Mouse (Mus musculus) spleen, postnatal 4 days (tissue): Measurements from ENCODE around the gene Xpnpep2.

Experiments
- DNase-seq, 2 experiments: peaks; one replicate each; pipeline ENCODE4 v3.0.0; 2022; ENCODE audit warnings: low spot score in 2 of 2

Xpnpep2 gene

GRCm38 (mm10) chrX:48108394-48109315, at the start of gene Xpnpep2:
Gene Xpnpep2 (plus strand): TSS chrX:48108725.
- no peak for DNase-seq

DNA sequence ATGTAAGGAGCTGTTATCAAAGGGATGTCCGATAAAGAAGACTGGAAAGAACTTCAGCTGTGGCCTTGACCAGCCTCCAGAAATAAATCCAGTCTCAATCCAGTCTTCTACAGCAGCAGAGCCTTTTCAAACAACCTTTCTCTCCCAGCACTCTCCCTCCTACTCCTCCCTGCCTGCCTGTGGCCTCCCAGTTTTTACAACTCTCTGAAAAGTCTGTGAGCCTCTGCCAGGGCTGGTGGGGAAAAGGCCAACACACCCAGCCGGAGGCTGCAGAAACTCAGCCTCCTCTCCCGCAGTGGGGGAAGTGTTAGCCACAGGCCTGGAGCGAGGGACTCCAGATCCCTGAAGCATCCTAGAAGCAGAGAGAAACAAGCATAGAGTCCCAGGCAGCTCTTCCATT, 46.0 kb upstream of the Xpnpep2 start:
- DNase-seq: no peak

- DNase-seq: no peak
Observed at GRCm38 (mm10) chrX:48064166-48064853, 44.2 kb upstream of the Xpnpep2 start.

DNA sequence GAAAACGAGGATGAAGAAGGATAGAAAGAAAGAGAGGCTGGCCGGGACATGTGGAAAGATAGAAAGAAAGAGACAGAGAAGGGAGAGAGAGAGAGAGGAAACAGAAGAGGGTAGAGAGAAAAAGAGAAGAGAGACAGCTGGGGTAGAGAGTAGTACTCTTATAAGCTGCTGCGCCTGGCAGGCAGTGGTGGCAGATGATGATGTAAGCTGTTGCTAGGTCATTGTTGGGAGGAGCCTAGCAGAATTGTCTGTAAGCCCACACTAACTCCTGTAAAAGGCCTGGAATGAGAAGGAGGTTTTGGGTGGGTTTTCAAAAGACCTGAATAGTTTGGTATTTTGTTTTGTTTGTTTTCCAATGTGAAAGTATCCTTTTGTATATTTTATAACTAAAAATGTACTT, 41.6 kb upstream of the Xpnpep2 start:
- DNase-seq: no peak

DNA sequence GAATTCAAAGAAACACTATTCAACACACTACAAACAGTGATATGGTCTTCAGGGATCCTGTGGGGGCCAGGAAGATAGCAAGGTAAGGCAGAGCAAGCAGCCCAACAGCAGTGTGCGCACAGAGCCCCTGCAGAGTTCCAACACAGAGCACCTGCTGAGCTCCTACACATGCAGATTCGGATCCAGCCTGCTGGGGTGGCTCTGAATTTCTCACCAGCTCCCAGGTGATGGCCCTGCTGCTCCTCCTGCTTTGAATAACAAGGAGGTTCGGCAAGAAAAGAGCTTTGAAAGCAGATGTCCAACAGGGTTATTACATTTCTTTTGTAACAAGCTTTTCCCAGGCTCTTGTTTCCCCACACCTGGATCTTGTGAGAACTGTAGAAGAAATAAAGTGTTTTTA, 36.6 kb upstream of the Xpnpep2 start:
- DNase-seq: no peak

DNA sequence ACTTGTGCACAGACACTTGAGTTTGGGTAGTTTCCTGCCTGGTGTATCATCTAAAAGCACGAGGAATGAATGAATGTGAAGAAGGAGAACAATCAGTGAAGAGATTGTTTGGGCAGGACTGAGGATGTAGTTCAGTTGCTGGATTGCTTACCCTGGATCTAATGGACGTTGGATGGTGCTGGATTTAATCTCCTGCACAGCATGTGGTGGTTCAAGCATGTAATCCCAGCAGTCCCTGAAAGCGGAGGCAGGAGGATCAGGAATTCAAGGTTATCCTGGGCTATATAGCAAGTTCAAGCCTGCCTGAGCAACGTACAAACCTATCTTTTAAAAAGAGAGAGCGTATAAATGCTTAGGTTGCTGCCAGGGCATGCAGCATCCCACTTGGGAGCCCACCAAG, 36.1 kb upstream of the Xpnpep2 start:
- no peak for DNase-seq

DNA sequence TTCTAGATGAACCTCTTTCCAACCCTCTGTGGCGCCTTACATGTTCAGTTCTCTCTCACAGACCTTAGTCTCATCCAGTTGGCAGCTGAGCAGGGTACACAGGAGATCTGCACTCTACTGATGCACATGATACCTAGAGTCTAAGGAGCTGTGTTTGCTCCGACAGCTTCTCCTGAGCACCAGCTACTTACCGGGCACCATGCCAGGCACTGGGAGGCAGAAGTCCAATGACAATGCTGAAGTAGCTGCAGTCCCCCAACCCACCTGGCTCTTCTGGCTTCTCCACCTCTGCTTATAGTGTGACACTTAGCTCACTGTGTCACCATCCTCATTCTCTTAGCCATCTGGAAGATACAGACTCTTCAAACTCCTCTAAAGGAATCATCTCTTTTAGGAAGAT, 33.8 kb upstream of the Xpnpep2 start:
- DNase-seq: no peak

DNA sequence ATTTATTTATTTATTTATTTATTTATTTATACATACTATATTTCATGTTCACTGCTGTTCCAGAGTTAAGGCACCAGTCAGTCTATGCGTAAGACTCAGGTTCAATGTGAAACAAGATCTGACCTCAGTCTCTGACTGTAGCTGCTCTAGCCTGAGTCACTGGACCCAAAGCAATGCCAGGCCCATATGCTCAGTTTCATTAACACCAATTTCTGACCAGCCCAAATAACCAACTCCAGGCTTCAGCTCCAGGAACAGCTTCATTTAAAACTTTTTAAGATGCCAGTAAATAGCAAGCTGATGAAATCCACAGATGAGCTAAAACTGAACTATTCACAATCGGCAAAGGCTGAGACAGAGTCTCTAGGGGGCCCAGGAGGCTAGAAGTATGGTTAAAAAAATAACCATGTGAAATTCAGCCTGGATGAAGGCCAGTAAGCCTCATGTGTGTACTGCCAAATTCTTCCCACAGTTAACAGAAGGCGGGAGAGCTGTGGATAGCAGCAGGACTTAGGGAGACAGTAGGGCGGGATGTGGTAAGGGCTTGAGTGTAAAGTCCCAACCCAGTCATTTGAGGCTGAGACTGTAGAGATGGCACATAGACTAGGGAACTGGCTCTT, 31.6 kb upstream of the Xpnpep2 start:
- no peak for DNase-seq

DNA sequence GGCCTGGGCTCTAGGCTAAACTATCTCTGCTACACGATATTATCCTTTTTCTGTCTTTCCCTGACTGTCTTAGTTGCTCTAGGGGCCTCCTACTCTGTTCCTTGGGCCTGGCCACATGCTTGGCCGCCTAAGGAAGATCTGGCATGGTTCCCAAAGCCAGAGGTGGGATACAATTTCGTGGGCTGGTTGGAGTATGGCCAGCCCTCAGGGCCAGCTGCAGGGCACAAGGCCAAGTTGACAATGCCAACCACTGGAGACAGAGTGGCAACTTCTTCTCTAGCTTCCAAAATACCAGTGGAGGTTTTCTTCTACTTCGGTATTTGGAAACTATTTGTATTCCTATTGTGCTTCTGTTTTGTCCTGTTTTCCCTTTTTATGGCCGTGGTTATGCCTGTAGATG, 26.2 kb upstream of the Xpnpep2 start:
- DNase-seq: no peak

- DNase-seq: no peak
Observed at GRCm38 (mm10) chrX:48092129-48092528, 16.4 kb upstream of the Xpnpep2 start.

GRCm38 (mm10) chrX:48093555-48093954, 15.0 kb upstream of the Xpnpep2 start:
- no peak for DNase-seq

GRCm38 (mm10) chrX:48094658-48095057, 13.9 kb upstream of the Xpnpep2 start:
- peak; percentile 51 to 76 for DNase-seq

DNA sequence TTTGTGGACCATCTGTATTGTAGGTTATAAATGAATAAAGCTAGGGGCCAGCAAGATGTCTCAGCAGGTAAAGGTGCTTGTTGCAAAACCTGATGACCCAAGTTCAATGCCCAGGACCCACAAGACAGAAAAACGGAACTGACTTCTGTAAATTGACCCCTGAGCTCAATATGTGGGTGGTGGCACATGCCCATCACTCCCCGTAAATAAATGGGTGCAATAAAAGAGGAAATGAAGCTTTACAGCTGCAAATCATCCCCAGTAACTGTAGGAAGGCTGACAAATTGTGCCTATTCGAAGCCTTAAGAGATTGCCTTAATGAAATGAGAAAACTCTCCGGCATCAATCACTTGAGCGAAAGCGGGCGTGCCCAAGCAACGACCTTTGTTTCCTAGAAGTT, 11.9 kb upstream of the Xpnpep2 start:
- no peak for DNase-seq

DNA sequence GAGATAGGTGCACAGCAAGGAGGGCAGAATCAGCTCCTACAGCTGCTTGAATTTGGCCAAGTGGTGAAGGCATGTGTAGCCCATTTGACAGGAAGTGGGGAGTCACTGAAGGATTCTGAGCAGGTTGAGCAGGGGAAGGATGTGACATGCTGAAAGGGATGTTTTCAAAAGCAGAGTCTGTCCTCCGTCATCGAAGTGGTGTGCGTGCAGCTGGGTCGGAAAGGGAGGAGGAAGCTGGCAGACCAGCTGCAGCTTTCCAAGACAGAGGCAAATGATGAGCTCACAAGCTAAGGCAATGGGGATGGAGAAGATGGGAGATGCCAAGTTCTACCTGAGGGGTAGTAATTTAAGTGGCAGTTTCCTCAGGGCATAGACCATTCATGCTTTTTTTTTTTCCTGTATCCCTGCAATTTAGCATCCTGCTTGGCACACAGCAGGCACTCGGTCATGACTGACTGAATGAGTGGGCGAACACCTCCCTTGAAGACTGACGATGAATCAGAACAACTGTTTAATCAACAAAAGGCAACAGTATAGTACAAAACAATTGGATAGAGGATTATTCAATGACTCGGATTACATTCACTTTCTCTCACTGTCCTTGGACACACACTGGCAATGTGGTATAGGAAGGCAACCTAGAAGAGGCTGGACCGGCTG, 9.9 kb upstream of the Xpnpep2 start:
- DNase-seq: no peak

- DNase-seq: no peak
Observed at GRCm38 (mm10) chrX:48099871-48100270, 8.7 kb upstream of the Xpnpep2 start.

DNA sequence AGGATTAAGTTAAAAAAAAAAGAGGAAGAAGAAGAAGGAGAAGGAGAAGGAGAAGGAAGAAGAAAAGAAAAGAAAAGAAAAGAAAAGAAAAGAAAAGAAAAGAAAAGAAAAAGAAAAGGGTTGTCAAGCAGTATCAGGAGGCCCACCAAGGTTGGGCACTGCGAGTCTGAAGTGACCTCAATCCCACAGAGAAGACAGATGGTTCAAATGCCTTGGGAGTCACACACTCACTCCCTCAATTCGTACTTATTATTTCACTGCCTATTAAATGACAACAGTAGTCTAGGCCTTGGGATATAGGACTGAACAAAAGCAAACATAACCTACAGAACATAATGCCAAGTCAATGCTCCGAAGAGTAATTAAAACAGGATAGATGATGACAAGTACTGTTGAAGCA, 5.3 kb upstream of the Xpnpep2 start:
- no peak for DNase-seq

GRCm38 (mm10) chrX:48104736-48105441, 3.6 kb upstream of the Xpnpep2 start:
- DNase-seq: no peak

GRCm38 (mm10) chrX:48106226-48106625, 2.3 kb upstream of the Xpnpep2 start:
- no peak for DNase-seq

- DNase-seq: no peak
Observed at GRCm38 (mm10) chrX:48109316-48109655, 761 bp downstream of the Xpnpep2 start.

GRCm38 (mm10) chrX:48119294-48119693, 10.8 kb downstream of the Xpnpep2 start:
- no peak for DNase-seq
